Mouse (Mus musculus) brain, embryonic 18.5 days (tissue): ENCODE results near the gene Sin3b.

ENCODE experiments used
- DNase-seq: peaks from one replicate; pipeline ENCODE4 v3.0.0-alpha.2; 2012; ENCODE audit warnings: low read depth, low spot score

The Sin3b gene

DNA sequence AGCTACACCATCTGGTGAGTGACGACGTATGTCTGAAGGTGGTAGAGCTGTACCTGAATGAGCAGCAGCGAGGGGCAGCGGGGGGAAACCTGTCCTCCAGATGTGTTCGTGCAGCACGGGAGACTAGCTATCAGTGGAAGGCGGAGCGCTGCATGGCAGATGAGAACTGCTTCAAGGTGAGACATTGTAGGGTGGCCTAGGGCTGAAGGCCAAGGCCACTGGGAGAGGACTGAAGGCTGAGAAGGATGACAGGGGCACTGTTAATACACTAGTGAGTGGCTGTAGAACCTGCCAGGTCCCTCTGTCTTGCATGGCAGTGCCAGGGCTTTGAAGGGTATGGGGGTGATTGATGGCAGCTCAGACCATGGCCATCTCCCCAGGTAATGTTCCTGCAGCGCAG lies 30.1 kb downstream of the Sin3b start:
- DNase-seq: no peak

DNA sequence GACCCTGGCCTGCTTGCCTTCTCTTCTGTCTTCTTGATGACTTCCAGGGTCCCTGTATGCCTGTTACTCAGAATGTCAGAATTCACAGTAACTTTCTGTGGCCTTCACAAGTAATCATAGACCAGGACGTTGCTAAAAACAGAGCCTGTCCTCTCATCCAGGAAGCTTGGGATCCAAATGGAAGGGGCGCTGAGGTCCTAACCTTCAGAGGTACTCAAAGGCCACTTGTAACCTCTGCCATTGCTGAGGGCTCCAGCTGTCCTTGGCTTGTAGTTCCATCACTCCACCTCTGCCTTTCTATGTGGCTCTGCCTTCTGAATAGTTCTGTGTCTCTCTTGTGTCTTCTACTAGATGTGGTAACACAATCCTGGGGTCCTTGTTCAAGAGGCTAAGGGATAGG lies 30.7 kb downstream of the Sin3b start:
- DNase-seq: no peak

DNA sequence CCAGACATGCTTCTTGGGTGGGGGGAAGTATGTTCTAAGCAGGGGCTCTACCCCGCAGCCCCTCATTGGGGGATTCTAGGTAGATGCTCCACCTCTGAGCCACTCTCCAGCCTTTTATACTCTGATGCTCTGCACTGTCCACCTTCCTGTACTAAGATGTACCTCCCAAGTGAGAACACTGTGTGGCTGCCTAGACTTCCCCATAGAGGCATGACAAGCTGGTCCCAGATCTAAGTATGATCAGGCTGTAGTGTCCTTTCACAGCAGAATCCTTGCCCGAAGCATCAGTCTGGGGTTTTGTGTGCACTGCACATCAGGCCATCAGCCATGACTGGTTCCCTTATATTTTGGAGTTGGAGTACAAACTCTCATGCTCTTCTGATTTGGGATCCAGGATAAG lies 32.9 kb downstream of the Sin3b start:
- no peak for DNase-seq

DNA sequence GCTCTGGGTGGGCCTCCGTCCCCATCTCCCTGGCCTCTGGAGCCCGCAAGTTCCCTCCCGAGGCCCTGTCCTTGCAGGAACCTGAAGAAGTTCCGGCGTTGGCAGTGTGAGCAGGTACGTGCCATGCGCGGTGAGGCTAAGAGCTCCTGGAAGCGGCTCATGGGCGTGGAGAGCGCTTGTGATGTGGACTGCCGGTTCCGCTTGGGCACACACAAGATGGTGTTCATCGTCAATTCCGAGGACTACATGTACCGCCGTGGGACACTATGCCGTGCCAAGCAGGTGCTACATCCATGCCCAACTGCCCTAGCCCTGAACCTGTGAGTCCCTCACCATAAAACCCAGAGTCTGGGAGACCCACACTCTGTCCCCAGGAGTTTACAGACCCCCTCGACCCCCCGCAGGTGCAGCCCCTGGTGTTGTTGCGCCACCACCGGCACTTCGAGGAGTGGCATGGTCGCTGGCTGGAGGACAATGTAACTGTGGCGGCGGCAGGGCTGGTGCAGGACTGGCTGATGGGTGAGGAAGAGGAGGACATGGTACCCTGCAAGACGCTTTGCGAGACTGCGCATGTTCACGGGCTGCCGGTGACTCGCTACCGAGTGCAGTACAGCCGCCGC lies 33.8 kb downstream of the Sin3b start:
- DNase-seq: no peak

DNA sequence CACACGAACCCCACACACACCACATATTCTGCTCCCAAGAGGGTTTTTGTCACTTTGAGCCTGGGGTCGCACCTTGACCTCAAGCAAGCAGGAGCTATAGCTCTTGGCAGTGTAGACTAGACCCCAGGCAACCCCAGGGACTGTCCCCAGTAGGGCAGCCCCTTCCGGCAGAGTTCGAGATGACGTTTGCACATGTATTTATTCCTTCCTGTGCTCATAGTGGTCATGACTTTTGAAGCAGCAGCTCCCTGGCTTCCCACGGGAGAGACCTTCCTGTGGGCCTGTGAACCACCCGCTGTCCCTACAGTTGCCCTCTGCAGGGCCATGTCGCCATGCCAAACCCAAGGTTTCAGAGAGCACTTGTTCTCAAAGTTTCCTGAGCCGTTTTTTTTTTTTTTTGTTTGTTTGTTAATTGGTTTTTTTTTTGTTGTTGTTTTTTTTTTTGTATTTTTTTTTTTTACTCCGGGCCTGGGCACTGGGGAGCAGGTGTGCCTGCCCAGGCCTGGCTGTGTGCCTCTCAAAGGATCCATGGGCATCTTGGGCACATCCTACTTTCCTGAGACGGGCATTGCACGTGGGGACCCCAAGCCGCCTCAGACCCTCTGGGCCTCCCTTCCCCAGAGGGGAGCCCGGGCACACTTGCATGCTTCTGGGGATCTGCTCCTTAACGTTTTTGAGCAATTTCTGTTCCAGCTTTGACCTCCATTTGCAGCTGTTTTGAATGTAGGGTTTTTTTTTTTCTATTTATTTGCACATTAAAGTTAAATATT lies 34.5 kb downstream of the Sin3b start:
- DNase-seq: no peak

DNA sequence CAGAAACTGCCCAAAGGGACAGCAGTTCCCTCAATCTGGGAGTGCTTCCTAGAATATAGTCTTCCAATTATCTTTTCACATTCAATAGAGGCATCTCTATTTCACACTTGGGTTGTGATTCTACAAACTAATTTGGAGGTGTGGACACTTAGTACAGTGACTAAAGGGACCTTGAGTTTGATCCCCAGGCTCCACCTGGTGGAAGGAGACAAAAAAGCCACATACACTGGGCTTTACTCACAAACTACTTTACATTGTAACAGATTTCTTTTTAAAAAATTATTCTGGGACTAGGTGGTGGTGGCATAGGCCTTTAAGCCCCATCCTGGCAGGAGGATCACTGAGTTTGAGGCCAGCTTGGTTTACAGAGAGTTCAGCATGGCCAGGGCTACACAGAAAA lies 35.2 kb downstream of the Sin3b start:
- DNase-seq: no peak

DNA sequence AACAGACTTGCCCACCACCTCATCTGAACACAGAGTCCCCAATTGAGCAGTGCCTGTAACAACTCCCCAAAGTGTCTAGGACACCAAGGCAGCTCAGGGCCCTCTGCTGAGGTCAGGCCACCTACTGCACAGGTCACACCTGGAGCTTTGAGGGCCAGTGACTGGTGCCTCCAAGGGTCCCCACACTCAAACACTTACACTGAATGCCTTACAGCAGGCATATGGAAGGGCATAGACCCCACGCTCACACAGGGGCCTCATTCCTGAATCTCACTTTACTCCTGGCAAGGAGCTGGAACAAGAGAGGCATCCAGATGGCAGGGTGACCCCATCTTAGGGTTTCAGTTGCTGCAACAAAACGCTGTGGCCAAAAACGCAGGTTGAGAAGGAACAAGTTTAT lies 37.1 kb downstream of the Sin3b start:
- DNase-seq: no peak

DNA sequence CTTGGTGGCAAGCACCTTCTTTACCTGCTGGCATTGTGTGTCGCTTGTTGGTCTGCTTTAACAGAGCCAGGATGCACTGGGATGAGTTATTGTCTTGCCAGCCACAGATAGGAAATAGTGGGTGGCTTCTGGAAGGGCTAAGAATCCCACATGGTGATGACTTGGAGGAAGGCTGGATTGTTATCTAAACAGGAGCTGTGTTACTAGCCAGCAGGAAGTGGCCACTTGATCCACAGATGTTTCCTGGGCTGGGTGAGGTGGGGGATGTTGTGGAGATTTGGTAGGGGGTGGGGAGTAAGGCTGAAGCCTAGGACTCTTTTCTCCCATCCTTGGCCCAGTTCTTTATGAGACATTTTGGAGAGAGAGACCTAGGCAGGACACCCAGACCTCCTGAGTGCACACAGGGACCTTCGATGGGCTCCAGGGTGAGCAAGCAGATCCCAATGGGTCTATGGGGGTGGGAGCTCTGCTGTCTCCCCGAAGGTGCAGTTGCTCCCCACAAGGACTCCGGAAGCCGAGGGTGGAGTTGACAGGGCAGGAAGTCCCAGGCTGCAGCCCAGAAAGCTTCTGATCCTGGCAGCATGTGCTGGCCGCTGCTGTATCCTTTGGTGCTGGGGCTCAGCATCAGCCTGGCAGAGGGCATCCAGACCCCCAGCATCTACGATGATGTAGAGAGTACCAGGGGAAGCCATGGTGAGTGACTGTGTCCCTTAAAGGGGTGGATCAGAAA lies 38.4 kb downstream of the Sin3b start, which contains the start of gene F2rl3:
TSS of gene F2rl3 (plus strand) at position 559 of the 730 bp plus-strand sequence.
- no peak for DNase-seq

DNA sequence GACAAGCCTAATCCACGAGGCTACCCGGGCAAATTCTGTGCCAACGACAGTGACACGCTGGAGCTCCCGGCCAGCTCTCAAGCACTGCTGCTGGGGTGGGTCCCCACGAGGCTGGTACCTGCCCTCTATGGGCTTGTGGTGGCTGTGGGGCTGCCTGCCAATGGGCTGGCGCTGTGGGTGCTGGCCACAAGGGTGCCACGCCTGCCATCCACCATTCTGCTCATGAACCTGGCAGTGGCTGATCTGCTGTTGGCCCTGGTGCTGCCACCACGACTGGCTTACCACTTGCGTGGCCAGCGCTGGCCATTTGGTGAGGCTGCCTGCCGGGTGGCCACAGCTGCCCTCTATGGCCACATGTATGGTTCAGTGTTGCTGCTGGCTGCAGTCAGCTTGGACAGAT lies 39.2 kb downstream of the Sin3b start:
- DNase-seq: no peak

DNA sequence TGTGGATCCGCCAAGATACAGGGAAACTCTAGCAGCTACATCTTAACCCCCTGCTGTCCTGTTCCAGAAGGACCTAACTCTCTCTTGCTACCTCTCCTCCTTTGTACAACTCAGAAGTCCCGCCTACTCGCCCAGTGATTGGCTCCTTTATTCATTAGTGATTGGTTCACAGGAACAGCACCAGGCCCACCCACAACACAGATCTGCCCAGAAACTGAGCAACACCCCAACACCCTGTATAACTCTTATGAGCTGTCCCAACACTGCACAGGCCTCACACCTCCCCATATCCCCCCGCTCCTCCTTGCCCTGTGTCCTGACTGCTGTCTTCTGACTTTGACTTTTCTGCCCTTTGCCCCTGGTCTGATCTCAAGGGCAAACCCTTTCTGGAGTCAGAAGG lies 42.6 kb downstream of the Sin3b start:
- no peak for DNase-seq

DNA sequence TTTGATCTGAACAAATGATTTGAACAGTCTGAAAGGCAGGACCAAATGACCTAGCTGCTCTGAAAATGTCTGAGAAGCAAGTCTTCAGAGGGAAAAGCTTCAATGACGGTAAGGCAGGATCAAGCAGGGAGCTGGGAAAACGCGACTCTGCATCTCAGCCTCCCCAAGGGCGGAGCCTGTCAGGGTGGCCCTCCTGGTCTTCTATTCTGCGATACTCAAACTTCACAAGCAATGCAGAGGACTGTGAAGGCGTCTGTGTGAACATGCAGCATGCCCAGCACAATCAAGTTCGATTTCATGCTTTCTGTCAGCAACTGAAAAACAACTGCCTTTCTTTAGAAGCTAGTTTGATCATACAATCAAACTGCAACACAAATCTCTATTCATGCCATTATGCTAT lies 43.7 kb downstream of the Sin3b start:
- no peak for DNase-seq

DNA sequence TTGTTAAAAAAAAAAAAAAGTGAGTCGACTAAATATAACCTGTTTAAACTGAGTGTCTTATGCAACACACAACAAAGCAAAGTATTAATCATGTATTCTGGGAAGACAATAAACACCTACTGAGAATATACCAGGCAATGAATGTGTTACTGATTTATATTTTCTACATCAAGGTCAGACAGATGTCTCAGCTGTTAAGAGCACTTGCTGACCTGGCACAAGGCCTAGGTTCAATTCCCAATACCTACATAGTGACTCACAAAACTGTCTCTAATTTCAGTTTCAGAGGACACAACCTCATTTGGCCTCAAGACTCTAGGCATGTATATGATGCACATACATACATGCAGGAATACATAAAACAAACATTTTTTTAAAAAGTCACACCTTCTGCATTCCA lies 54.7 kb downstream of the Sin3b start:
- DNase-seq: no peak

DNA sequence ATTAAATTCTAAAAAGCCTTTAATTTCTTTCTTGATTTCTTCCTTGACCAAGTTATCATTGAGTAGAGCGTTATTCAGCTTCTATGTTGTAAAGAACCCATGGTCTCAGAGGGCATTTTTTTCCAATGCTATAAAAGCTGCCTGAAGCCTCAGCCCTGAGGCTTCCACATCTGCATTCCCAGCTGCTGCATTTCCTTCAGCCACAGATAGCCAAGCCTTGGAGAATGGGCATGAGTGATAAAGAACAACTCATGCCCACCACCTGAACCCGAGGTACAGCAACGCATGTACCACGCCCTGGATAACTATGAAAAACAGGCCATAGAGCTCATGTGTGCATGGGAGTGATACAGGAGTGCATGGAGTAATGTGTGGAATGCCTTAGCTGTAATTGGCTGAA lies 57.6 kb downstream of the Sin3b start:
- no peak for DNase-seq

DNA sequence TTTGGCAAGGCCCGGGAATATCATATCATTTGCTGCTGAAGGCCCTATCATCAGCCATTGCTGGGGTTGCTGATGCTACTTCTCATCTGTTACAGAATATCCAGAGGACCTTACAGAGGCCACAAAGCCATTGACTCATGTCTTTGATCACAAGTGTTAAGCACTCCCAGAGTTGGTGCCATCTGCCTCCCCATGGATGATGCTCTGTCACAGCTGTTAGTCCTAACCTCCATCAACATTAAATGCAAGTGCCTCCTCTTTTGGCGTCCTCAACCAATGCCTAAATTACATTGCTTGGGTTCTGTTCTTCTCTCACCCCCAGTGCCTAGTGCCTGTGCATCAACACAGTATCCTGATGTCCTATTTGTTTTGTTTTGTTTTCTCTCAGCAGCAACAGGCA lies 78.5 kb downstream of the Sin3b start:
- DNase-seq: no peak
